Mouse (Mus musculus) frontal cortex, postnatal 36 days (tissue): Measurements from ENCODE around the gene Rgs9.

ENCODE experiments used
- DNase-seq, 2 experiments: peaks; one replicate each; pipeline ENCODE4 v3.0.0; 2022; ENCODE audit warnings: low spot score in 2 of 2

Gene Rgs9

DNA sequence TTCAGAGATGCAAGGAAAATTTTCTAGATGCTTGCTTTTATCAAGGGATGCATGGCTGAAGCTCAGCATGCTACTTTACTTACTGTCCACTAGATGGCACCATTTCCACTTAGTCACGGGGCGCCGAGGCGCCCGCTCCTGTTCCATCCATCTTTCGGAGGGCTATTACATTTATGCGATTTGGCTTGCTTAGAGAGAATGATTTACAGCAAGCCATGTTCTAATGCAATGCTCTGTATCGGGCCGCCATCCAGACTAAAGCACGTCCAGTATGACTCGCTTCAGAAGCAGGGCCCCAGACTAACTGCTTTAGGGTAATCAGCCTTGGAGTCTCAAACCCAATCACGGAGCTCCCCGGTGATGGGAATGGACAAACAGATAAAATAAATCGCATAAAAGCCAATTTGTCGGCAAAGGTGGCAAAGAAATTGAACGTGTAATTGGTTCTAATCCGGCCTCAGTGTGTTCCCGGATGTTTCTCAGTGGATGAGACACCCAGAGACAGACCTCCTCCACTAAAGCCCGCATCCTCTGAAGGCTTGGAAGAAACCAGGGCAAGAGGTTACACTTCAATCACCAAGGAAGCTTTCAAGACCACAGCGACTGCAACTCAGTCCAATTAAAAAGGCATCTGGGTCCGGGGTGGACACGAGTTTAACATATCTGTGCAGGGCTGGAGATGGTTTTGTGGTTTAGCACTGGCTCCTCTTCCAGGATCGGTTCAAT lies 53.1 kb downstream of the Rgs9 start:
- DNase-seq, result peak; percentile 35 to 57

DNA sequence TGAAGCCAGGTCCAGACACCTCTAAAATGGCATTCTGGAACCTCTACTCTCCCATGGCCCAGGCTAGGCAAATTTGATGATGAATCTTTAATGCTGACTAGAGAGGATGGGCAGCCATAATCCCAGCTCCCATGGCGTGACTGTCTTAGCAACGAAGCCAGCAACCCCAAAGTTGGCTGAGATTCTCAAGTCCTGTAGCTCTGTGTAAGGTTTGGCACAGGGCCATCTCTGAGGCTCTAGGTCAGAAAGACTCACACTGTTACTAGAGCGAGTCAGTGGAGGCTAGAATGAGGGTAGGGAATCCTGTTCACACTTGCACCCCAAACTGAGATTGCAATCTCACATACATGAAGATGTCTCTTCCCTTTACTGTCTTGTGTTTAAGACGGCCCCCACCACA lies 57.8 kb downstream of the Rgs9 start:
- DNase-seq, result no peak

DNA sequence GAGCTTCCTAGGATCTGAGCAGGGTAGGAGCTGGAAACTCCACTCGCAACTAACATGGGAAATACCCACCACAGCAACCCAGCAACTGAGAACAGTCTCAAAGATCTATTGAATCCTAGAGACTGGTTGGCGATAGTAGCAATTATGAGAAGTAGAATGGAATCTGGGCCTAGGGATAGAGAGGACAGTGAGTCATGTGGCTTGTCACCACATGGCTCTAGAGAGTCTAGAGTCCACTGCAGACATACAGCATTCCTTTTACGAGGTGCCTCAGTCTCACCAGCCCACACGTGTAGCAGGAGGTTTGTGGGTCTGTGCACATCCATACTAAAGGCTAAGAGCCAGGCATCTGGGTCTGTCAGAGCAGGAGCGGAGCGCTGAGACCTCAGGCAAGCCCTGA lies 59.3 kb downstream of the Rgs9 start:
- no peak for DNase-seq

DNA sequence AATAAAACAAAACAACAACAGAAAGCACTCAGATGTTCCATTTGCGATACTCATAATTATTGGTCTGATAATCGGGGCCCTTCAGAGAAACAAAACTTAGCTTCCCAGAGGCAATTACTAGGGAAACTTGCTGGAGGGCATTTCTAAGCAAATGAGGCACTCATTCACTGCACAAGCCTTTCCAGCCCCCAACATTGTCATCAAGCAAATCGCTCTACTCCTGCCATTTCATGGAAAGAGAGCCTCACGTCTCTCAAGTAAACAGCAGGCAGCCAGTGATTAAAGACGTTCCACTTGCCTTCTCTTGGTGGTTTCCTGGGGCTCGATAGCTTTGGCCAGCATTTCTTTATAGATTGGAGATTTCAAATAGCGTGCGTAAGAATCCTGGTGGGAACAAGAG lies 60.1 kb downstream of the Rgs9 start:
- DNase-seq, result no peak

DNA sequence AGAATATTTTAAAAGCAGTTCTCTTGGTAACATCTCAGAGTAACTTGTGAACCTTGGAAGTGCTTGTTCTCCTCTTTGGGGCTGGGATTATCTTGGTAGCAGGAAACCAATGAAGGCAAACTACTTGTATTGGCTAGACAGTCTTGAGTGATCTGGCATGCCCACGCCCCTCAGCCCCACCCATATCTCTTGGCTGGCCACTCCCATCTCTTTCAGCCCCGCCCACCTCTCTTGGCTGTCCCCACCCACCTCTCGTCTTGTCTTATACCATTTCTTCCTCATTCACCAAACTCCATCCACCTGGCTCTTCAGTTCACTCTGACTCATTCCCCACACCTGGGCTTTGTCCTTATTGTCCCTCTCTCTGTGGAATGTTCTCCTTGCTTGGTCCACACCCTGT lies 64.3 kb downstream of the Rgs9 start:
- DNase-seq, result no peak

DNA sequence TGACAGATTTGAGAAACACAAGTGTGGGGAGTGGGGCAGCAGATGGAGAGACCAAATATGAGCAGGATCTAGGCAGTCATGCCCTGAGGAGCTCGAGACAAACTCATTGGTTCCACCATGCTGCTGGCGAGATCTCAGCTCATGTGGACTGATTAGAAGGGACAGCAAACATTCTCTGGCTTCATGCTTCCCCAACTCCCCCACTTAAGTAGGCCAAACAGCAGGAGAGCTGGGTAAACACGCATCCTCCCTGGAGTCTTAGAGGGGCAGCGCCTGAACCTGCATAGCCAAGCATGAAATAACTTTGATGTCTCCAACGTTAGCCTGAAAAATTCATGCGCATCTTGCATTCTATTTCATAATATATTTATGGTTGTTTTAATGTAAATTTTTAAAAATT lies 65.1 kb downstream of the Rgs9 start:
- DNase-seq, result no peak

DNA sequence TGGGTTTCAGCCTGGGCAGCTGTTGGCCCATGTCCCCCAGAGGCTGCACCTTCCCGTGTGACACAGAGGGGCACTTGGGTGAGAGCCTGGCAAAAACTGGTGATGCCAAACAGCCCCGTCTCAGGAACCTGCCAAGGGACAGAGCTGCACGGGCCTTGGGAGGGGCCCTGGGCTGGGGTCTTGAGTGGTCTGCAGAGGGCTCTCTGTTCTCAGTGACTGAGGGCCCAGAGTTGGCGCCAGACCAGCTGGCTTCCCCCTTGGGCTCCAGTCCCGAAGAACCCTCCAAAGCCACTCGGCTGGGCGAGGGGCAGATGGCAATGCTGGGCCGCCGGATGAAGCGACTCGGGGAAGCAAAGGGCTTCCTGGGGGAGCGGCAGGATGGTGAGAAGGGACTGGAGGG lies 70.8 kb downstream of the Rgs9 start:
- DNase-seq, result no peak

DNA sequence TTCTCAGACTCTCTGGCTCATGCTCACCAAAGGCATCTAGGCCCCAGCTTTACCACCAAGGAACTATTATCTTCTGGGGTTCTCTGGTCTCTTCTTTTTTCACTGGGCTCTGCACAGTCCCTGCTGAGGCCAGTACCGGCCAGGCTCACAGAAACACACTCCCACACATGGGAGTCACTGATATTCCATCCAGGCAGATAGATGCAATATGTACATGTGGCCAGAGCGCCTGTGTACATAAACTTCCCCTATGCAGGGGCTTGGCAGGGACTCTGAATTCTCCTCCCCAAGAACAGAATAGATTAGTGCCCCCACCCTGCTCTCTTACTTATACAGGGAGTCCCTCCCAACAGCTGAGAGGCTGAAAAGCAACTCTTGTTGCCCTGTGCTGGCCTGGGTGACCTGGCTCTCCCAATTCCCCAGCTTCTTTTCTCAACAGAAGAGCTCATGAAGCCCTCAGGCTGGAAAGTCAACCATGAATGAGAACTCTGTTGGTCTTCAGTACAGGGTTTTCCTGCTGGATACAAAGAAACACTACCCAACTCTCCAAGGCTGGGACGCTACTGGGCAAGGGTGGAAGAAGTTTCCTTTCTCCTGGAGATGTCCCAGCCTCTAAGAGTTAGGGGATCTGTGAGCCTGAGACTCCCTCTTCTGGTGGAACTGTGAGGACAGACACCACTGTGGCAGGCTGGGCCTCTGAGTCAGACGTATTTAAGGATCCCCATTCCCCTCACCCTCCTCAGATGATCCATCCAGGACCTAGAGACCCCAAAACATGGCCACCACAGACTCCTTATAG lies 76.5 kb downstream of the Rgs9 start:
- peak in 1 of 2 experiments; percentile 22 for DNase-seq

DNA sequence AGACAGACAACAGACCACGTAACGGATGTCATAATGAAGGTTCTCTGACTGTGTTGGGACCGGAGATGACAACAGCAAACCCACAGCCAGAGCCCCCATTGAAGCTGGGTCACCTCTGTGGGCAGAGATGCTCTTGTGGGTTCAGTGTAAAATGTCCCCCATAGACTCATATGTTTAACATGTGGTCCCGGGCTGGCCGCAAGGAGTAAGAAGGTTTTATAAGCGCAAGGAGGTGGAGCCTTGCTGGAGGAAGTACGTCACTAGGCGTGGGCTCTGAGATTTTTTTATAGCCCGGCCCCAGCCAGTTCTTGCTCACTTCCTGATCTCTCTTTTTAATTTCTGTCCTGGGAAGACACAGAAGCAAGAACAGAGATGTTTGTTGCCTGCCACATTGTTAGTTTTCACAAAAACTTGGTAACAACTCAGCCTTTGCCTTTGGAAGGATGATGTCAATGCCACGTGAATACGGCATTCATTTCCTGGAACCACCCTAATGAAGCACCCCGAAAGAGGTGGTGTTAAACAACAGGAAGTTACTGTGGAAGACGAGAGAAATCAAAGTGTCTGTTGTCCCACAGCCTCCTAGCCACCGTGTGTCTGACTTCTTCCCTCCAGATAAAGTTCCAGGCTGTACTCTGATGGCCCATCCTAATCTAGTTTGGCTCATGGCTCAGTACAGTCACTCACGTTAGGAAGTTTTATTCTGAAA lies 79.1 kb downstream of the Rgs9 start:
- no peak for DNase-seq

DNA sequence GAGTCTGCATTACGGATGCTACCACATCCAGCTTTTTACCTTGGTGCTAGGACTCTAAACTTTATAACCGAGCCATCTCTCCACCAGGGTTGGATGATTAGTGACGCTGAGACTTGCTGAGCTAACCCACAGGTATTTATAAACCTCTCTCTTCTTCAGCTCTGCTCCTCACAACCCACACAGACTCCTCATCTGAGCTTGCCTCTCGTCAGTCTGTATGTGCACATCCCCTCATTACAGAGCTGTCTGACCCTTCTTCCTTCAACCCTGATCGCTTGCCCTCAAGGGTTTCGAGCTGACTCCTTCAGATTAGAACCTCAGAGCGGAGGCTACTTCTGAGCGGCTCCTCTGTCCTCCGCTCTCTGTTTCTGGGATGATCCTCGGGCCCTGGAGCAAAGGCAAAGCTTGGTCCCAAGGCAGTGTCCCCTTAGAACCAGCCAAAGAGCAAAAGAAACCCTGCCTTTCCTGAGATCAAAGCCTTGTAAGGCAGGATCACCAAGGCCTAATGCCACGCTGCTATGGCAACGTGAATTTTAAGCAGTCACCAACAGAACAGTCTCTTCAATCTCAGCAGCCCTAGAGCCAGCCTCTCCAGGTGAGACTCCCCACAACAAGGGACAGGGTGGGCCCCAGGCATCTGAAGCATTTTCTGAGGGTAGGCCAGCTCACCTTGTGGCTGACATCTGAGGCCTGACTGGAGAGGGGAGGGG lies 79.9 kb downstream of the Rgs9 start:
- DNase-seq, result peak; percentile 9 to 18

DNA sequence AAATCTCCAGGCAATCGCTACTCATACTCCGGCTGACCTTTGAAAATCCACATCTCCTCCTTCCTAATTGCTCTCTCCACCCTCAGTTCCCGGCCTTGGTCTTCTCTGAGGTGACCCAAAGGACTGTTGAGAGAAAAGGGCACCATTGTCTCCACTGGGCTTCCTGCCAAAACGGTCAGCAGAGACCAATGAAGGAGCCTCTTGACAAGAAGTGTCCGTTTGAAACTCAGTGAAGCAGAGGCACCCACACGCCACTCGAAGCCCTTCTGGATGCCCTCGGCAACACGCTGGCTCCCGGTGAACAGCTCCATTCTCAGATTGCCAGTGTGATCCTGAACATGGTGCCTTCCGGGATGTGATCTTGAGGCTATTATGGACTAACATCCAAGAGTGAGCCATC lies 87.2 kb downstream of the Rgs9 start:
- no peak for DNase-seq

DNA sequence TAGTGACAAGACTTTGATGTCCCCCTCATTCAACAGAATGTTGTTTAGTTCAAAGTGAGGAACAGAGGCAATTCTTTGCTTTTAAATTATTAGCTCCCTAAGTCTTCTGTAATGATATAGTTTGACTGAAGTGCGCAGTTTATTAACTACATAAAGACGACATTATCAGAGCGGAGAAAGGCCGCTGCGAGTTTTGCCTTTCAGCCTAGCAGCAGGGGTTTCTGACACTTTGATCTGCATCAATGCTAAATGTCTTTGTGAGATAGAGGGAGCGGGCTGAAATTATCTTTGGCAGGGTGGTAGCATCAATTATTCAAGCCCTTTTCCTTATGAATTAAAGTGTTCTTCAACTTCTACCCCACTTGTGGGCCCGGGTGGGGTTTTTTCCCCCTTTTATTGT lies 87.6 kb downstream of the Rgs9 start:
- DNase-seq, result no peak

DNA sequence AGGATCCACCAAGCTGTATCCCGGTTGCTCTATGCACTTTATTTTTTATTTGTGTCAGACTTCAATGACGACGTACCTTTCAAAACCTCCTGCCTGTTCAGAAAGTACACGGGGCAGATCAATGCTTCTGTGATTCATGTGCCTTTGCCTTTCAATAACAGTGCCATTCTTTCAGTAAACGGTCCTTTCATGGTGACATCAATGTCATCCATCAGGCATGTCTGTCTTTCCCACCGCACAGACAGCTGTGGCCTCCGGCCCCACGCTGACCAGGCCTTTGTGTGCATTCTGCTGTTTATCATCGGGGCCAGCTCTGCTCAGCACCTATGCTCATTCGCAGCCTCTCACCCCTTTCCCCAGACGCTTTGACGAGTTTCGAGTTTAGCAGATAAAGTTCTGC lies 91.2 kb downstream of the Rgs9 start:
- no peak for DNase-seq

DNA sequence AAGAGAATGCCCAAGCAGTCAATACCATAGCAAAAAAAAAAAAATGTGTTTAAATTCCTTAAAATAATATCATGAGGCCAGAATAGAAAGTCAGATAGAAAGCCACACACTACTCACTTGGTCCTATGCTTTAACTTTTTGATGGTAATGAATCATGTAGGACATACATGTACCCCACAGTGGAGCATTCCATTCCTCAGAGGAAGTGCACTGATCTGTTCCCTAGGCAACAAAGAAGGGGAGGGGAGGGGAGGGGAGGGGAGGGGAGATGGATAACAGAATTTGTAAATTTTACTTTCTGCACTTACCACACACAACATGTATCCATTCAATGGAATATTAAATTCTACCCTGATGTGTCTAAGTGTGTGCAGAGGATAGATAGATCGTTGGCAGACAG lies 91.9 kb downstream of the Rgs9 start:
- DNase-seq, result no peak

DNA sequence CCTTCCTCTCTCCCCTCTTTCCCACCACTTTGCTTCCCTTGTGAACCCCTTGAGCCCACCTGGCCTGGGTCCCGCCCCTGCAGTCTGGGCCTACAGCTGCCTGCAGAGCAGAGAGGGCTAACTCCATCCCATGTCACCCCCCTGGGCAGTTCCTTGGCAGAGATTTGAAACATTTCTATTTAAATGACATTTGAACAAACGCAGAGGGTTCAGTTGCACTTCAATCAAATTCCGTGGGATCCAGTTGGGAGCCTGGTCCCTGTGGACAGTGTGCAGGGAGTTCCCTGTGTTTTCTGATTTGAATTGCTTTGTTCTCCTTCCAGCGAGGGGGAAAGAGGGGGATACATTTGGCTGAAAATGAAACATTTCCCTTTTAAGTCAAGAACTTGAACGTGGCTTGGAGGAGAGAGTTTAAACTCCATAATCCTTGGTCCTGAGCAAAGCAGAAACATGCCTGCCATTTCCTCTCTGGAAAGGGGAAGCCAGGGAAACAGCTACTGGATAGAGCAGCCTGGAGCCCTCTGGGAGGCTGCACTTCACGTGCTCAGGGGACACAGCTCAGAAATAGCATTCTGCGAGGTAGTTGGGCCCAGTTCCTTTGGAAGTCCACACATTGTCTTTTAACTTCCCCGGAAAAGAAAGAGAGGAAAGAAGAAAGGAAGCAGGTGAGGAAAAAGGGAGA lies 98.2 kb downstream of the Rgs9 start:
- DNase-seq, result no peak

DNA sequence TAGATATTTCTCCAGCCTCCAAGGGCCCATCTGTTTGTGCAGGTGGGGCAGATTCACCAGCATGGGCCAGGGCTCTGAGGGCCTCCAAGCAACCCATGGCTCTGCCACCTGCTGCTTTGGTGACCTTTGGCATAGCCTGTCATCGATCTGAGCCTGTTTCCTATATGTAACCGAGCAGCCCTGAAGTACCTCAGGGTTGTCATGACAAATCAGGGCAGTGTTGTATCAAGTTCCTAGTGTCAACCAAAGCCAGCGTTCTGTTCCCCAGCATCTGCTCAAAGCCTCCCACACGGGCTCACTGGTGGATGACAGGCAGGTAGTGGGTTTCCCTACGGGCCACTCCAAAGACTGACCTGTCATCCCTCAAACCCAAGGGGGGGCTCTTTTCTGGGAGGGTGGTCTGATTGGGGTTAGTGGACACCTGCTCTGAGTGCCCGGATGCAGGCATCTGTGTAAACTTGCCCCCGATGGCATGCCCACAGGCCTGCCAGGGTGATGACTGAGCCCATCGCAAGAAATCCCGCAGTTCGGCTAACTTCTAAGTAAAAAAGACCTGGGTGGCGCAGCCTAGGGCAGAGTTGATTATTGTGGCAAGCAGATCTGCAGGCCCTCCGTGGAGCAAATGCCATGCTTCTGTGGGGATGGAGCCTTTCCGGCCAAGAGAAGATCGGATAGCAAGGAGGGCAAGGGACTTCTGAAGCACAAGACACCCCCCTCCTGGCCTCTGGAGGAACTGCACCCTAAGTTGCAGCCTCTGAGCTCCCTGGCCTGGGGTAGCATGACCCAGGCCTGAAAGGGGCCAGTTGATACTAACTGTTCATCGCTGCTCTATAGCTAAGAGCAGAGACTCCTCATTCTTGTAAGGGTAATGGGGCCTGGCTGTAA lies 105.0 kb downstream of the Rgs9 start:
- peak; percentile 64 to 74 for DNase-seq

DNA sequence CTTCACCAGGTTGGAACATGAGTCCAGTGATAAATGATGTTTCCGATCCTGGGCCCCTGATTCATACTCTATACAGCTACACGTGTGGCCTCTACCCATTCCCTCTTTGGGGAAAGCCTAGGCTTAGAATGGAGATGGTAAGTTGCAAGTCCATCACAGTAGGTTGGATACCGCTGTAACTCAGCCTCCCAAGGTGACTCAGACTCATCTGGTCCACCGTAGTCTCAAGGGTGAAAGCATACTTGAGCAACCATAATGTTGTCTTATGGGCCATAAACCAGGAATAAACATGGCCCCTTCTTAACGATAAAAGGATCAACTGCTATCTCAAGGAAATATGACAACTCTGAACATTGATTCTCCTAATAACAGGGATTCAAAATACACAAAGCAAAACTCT lies 109.7 kb downstream of the Rgs9 start:
- DNase-seq, result no peak

DNA sequence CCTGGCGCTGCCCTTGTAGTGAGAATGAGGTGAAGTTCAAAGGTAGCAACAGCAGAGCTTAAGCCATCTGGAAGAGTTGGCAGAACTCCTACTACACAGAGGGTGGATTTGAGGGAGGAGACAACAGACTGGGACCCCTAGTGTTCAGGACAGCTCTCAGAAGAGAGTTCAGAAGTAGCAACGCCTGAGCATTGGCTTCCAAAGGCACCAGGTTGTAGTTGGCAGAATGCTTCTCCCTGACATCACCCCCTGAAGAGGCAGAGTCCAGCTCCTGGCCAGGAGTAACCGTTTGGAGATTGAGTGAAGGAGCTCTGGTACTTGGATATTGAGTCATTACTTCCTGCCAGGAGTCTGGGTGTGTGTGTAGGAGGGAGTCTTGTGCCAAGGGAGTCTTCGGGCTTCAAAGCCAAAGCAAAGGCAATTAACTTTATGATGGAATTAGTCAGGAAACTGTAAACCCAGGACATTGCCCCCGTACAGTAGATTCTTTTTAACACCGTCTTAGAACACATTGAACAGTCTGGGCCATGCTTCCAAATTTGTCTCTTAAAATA lies 110.2 kb downstream of the Rgs9 start:
- DNase-seq, result no peak

DNA sequence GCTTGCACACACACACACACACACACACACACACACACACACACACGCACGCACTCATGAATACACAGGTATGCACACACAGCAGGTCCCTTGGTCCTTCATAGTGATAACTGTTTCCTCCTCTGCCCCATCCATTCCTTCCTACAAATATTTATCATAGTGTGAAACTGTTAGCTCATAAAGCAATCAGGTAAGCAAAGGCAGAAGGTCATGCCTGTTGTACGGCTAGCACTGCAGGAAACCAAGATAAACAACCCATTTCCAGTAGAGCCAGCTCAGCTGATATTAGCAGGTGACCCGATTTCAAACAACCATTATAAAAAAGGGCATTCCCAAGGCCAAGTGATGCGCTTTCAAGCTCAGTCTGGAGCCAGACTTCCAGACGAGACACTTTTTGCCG lies 116.8 kb downstream of the Rgs9 start:
- DNase-seq, result no peak

DNA sequence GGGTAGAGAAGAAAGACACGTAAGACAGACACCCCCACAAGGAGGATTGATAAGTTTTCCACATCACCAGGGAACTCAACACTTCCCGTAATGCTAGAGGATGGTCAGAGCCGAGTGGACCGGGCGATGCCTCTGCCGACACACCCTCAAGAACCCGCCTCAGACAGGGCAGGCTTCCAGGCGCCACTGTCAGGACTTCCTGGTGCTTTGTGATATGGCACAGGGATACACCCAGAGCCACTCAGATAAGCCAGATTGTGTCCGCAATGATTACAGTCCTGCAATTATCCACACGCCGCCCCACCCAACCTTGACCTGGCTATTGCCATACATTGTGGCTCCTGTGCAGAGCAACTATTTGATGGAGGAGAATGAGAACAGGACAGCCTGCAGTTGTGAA lies 117.6 kb downstream of the Rgs9 start:
- no peak for DNase-seq
